Mouse (Mus musculus) MEL (cell line): Measurements from ENCODE around the gene Eif4ebp2. TPM values are rescaled to one million over a fixed set of nuclear protein-coding genes. Genes with fewer than 3 reads are reported as not detected.

Experiments used
- DNase-seq: peaks from one replicate; pipeline ENCODE4 v3.0.0; 2011; ENCODE audit warnings: low read depth, low spot score
- H3K27ac ChIP-seq: 2 replicates; pipeline ENCODE4 v1.5.1; 2012; ENCODE audit warnings: low read depth, mild to moderate bottlenecking, control low read depth, low read length, moderate library complexity; ENCODE audit not compliant: control insufficient read depth
- H3K27me3 ChIP-seq, 2 experiments: fragments of 150-350 bp in 1 of 2; sonication (generic) in 1 of 2; 2 replicates each; pipeline ENCODE4 v1.6.1; 2012; ENCODE audit warnings: low read length in 2 of 2, mild to moderate bottlenecking in 2 of 2, improper control_type of control experiment in 1 of 2, moderate library complexity in 1 of 2; ENCODE audit not compliant: insufficient read depth in 2 of 2, control insufficient read depth in 1 of 2
- H3K36me3 ChIP-seq, 2 experiments: 2 replicates each; pipeline ENCODE4 v1.6.1; 2012 to 2014; ENCODE audit warnings: low read length in 2 of 2, improper control_type of control experiment in 1 of 2, inconsistent platforms in 1 of 2, mild to moderate bottlenecking in 1 of 2; ENCODE audit not compliant: insufficient read depth in 2 of 2, control insufficient read depth in 1 of 2
- H3K4me1 ChIP-seq, 2 experiments: fragments of 150-350 bp in 1 of 2; sonication (generic) in 1 of 2; 2 replicates each; pipeline ENCODE4 v1.6.1; 2012; ENCODE audit warnings: low read length in 2 of 2, improper control_type of control experiment in 1 of 2, mild to moderate bottlenecking in 1 of 2; ENCODE audit not compliant: insufficient read depth in 2 of 2, control insufficient read depth in 1 of 2
- H3K4me3 ChIP-seq, 2 experiments: fragments of 150-350 bp in 1 of 2; sonication (generic) in 1 of 2; 2 replicates each; pipeline ENCODE4 v1.5.1; 2012; ENCODE audit warnings: low read depth in 2 of 2, low read length in 2 of 2, mild to moderate bottlenecking in 2 of 2, moderate library complexity in 2 of 2, control low read depth in 1 of 2, improper control_type of control experiment in 1 of 2; ENCODE audit not compliant: control insufficient read depth in 1 of 2, insufficient read depth in 1 of 2
- H3K79me2 ChIP-seq: 2 replicates; pipeline ENCODE4 v1.6.1; 2012; ENCODE audit warnings: mild to moderate bottlenecking, low read length, moderate library complexity; ENCODE audit not compliant: control insufficient read depth, poor library complexity, insufficient read depth
- H3K9ac ChIP-seq: 2 replicates; pipeline ENCODE4 v1.6.1; 2012; ENCODE audit warnings: low read depth, mild to moderate bottlenecking, control low read depth, low read length, moderate library complexity; ENCODE audit not compliant: control insufficient read depth, poor library complexity, severe bottlenecking
- H3K9me3 ChIP-seq: fragments of 150-350 bp; sonication (generic); replicated peaks from 2 replicates; pipeline ENCODE4 v1.6.1; 2012; ENCODE audit warnings: mild to moderate bottlenecking, low read length, improper control_type of control experiment, moderate library complexity; ENCODE audit not compliant: insufficient read depth
- CHD1 ChIP-seq: IDR thresholded peaks from 2 replicates; pipeline ENCODE4 v1.6.1; 2012; ENCODE audit warnings: low read depth, mild to moderate bottlenecking, inconsistent platforms, low read length, improper control_type of control experiment
- CHD2 ChIP-seq: IDR thresholded peaks from 2 replicates; pipeline ENCODE4 v1.6.1; 2011; ENCODE audit warnings: low read length, improper control_type of control experiment
- CTCF ChIP-seq, 3 experiments: IDR thresholded peaks in 2 of 3; conservative IDR thresholded peaks in 1 of 3; 2 replicates each; pipeline ENCODE4 v1.5.1; 2011 to 2012; ENCODE audit warnings: low read length in 3 of 3, low read depth in 2 of 3, mild to moderate bottlenecking in 2 of 3, improper control_type of control experiment in 1 of 3, inconsistent platforms in 1 of 3, mixed read lengths in 1 of 3, moderate library complexity in 1 of 3; ENCODE audit not compliant: control insufficient read depth in 1 of 3, insufficient read depth in 1 of 3, poor library complexity in 1 of 3, severe bottlenecking in 1 of 3
- ELF1 ChIP-seq: IDR thresholded peaks from 2 replicates; pipeline ENCODE4 v1.6.1; 2014; ENCODE audit warnings: low read depth, mild to moderate bottlenecking, inconsistent platforms, low read length, improper control_type of control experiment, moderate library complexity
- ETS1 ChIP-seq: IDR thresholded peaks from 2 replicates; pipeline ENCODE4 v1.6.1; 2012; ENCODE audit warnings: low read depth, mild to moderate bottlenecking, inconsistent platforms, low read length, improper control_type of control experiment, moderate library complexity
- GABPA ChIP-seq: IDR thresholded peaks from 2 replicates; pipeline ENCODE4 v1.6.1; 2012; ENCODE audit warnings: low read depth, mild to moderate bottlenecking, inconsistent platforms, low read length, improper control_type of control experiment, moderate library complexity
- GATA1 ChIP-seq: IDR thresholded peaks from 2 replicates; pipeline ENCODE4 v1.6.1; 2011; ENCODE audit warnings: low read depth, low read length, improper control_type of control experiment
- JUND ChIP-seq: IDR thresholded peaks from 2 replicates; pipeline ENCODE4 v1.6.1; 2011; ENCODE audit warnings: low read depth, mild to moderate bottlenecking, improper control_type of control experiment, low read length
- KAT2A ChIP-seq: conservative IDR thresholded peaks from 2 replicates; pipeline ENCODE4 v1.6.1; 2012; ENCODE audit warnings: low read depth, low read length, improper control_type of control experiment, inconsistent platforms
- MAX ChIP-seq: IDR thresholded peaks from 2 replicates; pipeline ENCODE4 v1.6.1; 2011; ENCODE audit warnings: low read length, improper control_type of control experiment
- MAZ ChIP-seq: IDR thresholded peaks from 2 replicates; pipeline ENCODE4 v1.6.1; 2012; ENCODE audit warnings: low read depth, mild to moderate bottlenecking, inconsistent platforms, low read length, improper control_type of control experiment
- MEF2A ChIP-seq: IDR thresholded peaks from 2 replicates; pipeline ENCODE4 v1.6.1; 2014; ENCODE audit warnings: low read depth, mild to moderate bottlenecking, inconsistent platforms, low read length, improper control_type of control experiment; ENCODE audit not compliant: poor library complexity, insufficient replicate concordance, severe bottlenecking; ENCODE audit errors: extremely low read depth
- MXI1 ChIP-seq: IDR thresholded peaks from 2 replicates; pipeline ENCODE4 v1.6.1; 2011; ENCODE audit warnings: mild to moderate bottlenecking, low read depth, low read length, improper control_type of control experiment
- MYB ChIP-seq: IDR thresholded peaks from 2 replicates; pipeline ENCODE4 v1.6.1; 2011; ENCODE audit warnings: mild to moderate bottlenecking, low read depth, low read length, improper control_type of control experiment
- NELFE ChIP-seq: IDR thresholded peaks from 2 replicates; pipeline ENCODE4 v1.6.1; 2011; ENCODE audit warnings: low read depth, low read length, improper control_type of control experiment
- POLR2A ChIP-seq, 2 experiments: IDR thresholded peaks; 2 replicates each; pipeline ENCODE4 v1.6.1; 2011 to 2012; ENCODE audit warnings: low read length in 2 of 2, mild to moderate bottlenecking in 2 of 2, control low read depth in 1 of 2, improper control_type of control experiment in 1 of 2, low read depth in 1 of 2, moderate library complexity in 1 of 2; ENCODE audit not compliant: control insufficient read depth in 1 of 2, insufficient read depth in 1 of 2, poor library complexity in 1 of 2
- POLR2AphosphoS2 ChIP-seq: IDR thresholded peaks from 2 replicates; pipeline ENCODE4 v1.6.1; 2011; ENCODE audit warnings: low read length, improper control_type of control experiment
- POLR2AphosphoS5 ChIP-seq: IDR thresholded peaks from 2 replicates; pipeline ENCODE4 v1.6.1; 2012; ENCODE audit warnings: low read depth, borderline replicate concordance, mild to moderate bottlenecking, inconsistent platforms, low read length, moderate library complexity, mixed read lengths
- RCOR1 ChIP-seq: IDR thresholded peaks from 2 replicates; pipeline ENCODE4 v1.6.1; 2012; ENCODE audit warnings: low read depth, mild to moderate bottlenecking, inconsistent platforms, low read length, improper control_type of control experiment
- SIN3A ChIP-seq: IDR thresholded peaks from 2 replicates; pipeline ENCODE4 v1.6.1; 2012; ENCODE audit warnings: low read length, improper control_type of control experiment, inconsistent platforms
- TBP ChIP-seq: IDR thresholded peaks from 2 replicates; pipeline ENCODE4 v1.8.0; 2011; ENCODE audit warnings: low read depth, low read length, improper control_type of control experiment
- UBTF ChIP-seq: IDR thresholded peaks from 2 replicates; pipeline ENCODE4 v1.6.1; 2012; ENCODE audit warnings: low read depth, mild to moderate bottlenecking, inconsistent platforms, low read length, improper control_type of control experiment, moderate library complexity, borderline replicate concordance; ENCODE audit not compliant: insufficient read depth
- USF1 ChIP-seq: IDR thresholded peaks from 2 replicates; pipeline ENCODE4 v1.6.1; 2014; ENCODE audit warnings: low read depth, mild to moderate bottlenecking, inconsistent platforms, low read length, improper control_type of control experiment, moderate library complexity
- USF2 ChIP-seq, 2 experiments: IDR thresholded peaks; 2 replicates each; pipeline ENCODE4 v1.6.1; 2011 to 2012; ENCODE audit warnings: improper control_type of control experiment in 2 of 2, low read length in 2 of 2, borderline replicate concordance in 1 of 2, inconsistent platforms in 1 of 2, low read depth in 1 of 2, mild to moderate bottlenecking in 1 of 2; ENCODE audit not compliant: insufficient read depth in 1 of 2
- ZKSCAN1 ChIP-seq: IDR thresholded peaks from 2 replicates; pipeline ENCODE4 v1.6.1; 2012; ENCODE audit warnings: low read depth, mild to moderate bottlenecking, inconsistent platforms, low read length, improper control_type of control experiment, moderate library complexity
- ZMIZ1 ChIP-seq: IDR thresholded peaks from 2 replicates; pipeline ENCODE4 v1.6.1; 2012; ENCODE audit warnings: low read depth, mild to moderate bottlenecking, inconsistent platforms, low read length, improper control_type of control experiment, moderate library complexity
- ZNF384 ChIP-seq: IDR thresholded peaks from 2 replicates; pipeline ENCODE4 v1.6.1; 2012; ENCODE audit warnings: low read depth, mild to moderate bottlenecking, inconsistent platforms, low read length, improper control_type of control experiment
- polyA plus RNA-seq, 2 experiments: library from polyadenylated mRNA; stranded (reverse) in 1 of 2; unstranded in 1 of 2; fragments of >175 nt in 1 of 2; fragments of >200 nt in 1 of 2; gene quantifications; 2 replicates each; pipeline versions ENCODE4 v1.2.1 to v1.2.4; 2012; ENCODE audit warnings: low replicate concordance in 2 of 2, low read depth in 1 of 2; ENCODE audit not compliant: insufficient read length in 2 of 2, insufficient read depth in 1 of 2, missing spikeins in 1 of 2
- total RNA-seq: library from RNA; depleted of rRNA; stranded (reverse); fragments of 300-350 nt; gene quantifications from 2 replicates; pipeline ENCODE4 v1.2.3, GENCODE M21; 2012

The Eif4ebp2 gene
- total and polyA plus RNA-seq, 3 experiments: 17.1 to 186 (median 52.9) TPM

- TF ChIP-seq CTCF (IDR thresholded peaks at IDR 0.05 in 2 of 3, conservative IDR thresholded peaks at IDR 0.05 in 1 of 3; ENCODE audit: control insufficient read depth in 1 of 3, insufficient read depth in 1 of 3, low read depth in 2 of 3, low read length in 3 of 3, poor library complexity in 1 of 3, severe bottlenecking in 1 of 3) (peak; percentile 29 to 56 (median 53)), GATA1 (no peak), USF1 (no peak), UBTF (no peak), ZKSCAN1 (no peak), MEF2A (no peak), ZNF384 (no peak), POLR2AphosphoS5 (no peak), NELFE (no peak), TBP (no peak), MYB (no peak), MAX (peak; percentile 63; the same call in 1 of the 2 replicates), ZMIZ1 (no peak), USF2 (IDR thresholded peaks at IDR 0.05; ENCODE audit: borderline replicate concordance in 1 of 2, insufficient read depth in 1 of 2, low read depth in 1 of 2, low read length in 2 of 2) (no peak), SIN3A (no peak), ELF1 (no peak), ETS1 (no peak), POLR2AphosphoS2 (no peak), KAT2A (no peak), POLR2A (IDR thresholded peaks at IDR 0.05; ENCODE audit: control insufficient read depth in 1 of 2, insufficient read depth in 1 of 2, low read depth in 1 of 2, low read length in 2 of 2, poor library complexity in 1 of 2) (no peak), GABPA (no peak)
Observed at GRCm38 (mm10) chr10:61402480-61402879, 50.0 kb downstream of the Eif4ebp2 start (continued).

- no peaks in the 10 kb centered on the region for H3K79me2 ChIP-seq
- H3K27me3 ChIP-seq: no peaks in the 10 kb centered on the region
- no peaks in the 10 kb centered on the region for H3K9me3 ChIP-seq
- TF ChIP-seq CHD2: no peak
- TF ChIP-seq ZNF384: no peak
- no peak for TF ChIP-seq POLR2A (IDR thresholded peaks at IDR 0.05; ENCODE audit: control insufficient read depth in 1 of 2, insufficient read depth in 1 of 2, low read depth in 1 of 2, low read length in 2 of 2, poor library complexity in 1 of 2)
- TF ChIP-seq MAZ: no peak
- no peak for TF ChIP-seq MYB
- no peak for TF ChIP-seq POLR2AphosphoS5
- TF ChIP-seq ELF1: no peak
- TF ChIP-seq TBP: no peak
- TF ChIP-seq MXI1: no peak
- no peak for TF ChIP-seq RCOR1
- TF ChIP-seq CHD1: no peak
- no peak for TF ChIP-seq GATA1
- no peak for TF ChIP-seq USF1
- no peak for TF ChIP-seq KAT2A
- no peak for TF ChIP-seq SIN3A
- no peak for TF ChIP-seq ZMIZ1
- TF ChIP-seq JUND: no peak
- H3K27ac ChIP-seq: no peak overlapping the region
- H3K9ac ChIP-seq: no peak overlapping the region
- no peak overlapping the region for H3K4me3 ChIP-seq
- H3K36me3 ChIP-seq: no peaks in the 10 kb centered on the region
- H3K4me1 ChIP-seq: no peaks in the 10 kb centered on the region
- no peak for DNase-seq
Observed at GRCm38 (mm10) chr10:61400407-61400806, 52.1 kb downstream of the Eif4ebp2 start.
